Mouse (Mus musculus) erythroblast, embryonic 14.5 days (primary cell): ENCODE measurements around the gene Jade2.

Experiments used
- GATA1 ChIP-seq: IDR thresholded peaks from 2 replicates; pipeline ENCODE4 v1.6.1; 2012; ENCODE audit warnings: low read length, inconsistent platforms, mixed read lengths
- TAL1 ChIP-seq: IDR thresholded peaks from 3 replicates; pipeline ENCODE4 v1.6.1; 2012; ENCODE audit warnings: low read length, inconsistent platforms, mixed read lengths

- no peak for TF ChIP-seq TAL1
- no peak for TF ChIP-seq GATA1
Observed at GRCm38 (mm10) chr11:51875086-51875485, 17.6 kb upstream of the Jade2 start.
